Mouse (Mus musculus) megakaryocyte, embryonic 14.5 days (primary cell): Measurements from ENCODE around the gene Fth1.

Experiments used
- FLI1 ChIP-seq: IDR thresholded peaks from 2 replicates; pipeline ENCODE4 v1.6.1; 2012; ENCODE audit warnings: low read length, inconsistent platforms, mixed read lengths
- GATA1 ChIP-seq: IDR thresholded peaks from 3 replicates; pipeline ENCODE4 v1.6.1; 2012; ENCODE audit warnings: mixed read lengths, low read length, inconsistent platforms, borderline replicate concordance

GRCm38 (mm10) chr19:10017637-10018526 lies 37.5 kb downstream of the Fth1 start:
- no peak for TF ChIP-seq GATA1
- no peak for TF ChIP-seq FLI1
